Mouse (Mus musculus) intestine, embryonic 14.5 days (tissue): ENCODE measurements at regions not wholly inside any gene's neighbourhood (a gene's known extent, or its start where the extent isn't known, plus 50 kb on each side); places are given as distances from the start of the nearest gene placed in this dataset. TPM values are rescaled to one million over a fixed set of nuclear protein-coding genes. Genes with fewer than 3 reads are reported as not detected.

Experiments used
- ATAC-seq: fragments of 200-750 bp; cut with Nextera tagmentation; replicated peaks from 2 replicates; pipeline ENCODE4 v1.8.0; 2017; ENCODE audit warnings: low read depth, moderate number of reproducible peaks, moderate TSS enrichment, moderate library complexity; ENCODE audit not compliant: low FRiP score, low TSS enrichment
- DNase-seq: peaks from one replicate; pipeline ENCODE4 v3.0.0-alpha.2; 2018; ENCODE audit warnings: low spot score
- H3K27ac ChIP-seq: fragments of 300-500 bp; sonication (generic); 2 replicates; pipeline ENCODE4 v1.5.1; 2014; ENCODE audit warnings: low read depth, mild to moderate bottlenecking, control low read depth
- H3K27me3 ChIP-seq: fragments of 300-500 bp; sonication (generic); replicated peaks from 2 replicates; pipeline ENCODE4 v1.6.1; 2014; ENCODE audit warnings: low read length, control low read depth; ENCODE audit not compliant: control insufficient read depth, insufficient read depth
- H3K36me3 ChIP-seq: fragments of 300-500 bp; sonication (generic); 2 replicates; pipeline ENCODE4 v1.6.1; 2014; ENCODE audit warnings: low read length, control low read depth; ENCODE audit not compliant: control insufficient read depth, insufficient read depth
- H3K4me1 ChIP-seq: fragments of 300-500 bp; sonication (generic); replicated peaks from 2 replicates; pipeline ENCODE4 v1.6.1; 2014; ENCODE audit warnings: low read length, control low read depth, mixed read lengths; ENCODE audit not compliant: control insufficient read depth, insufficient read depth
- H3K4me2 ChIP-seq: fragments of 300-500 bp; sonication (generic); 2 replicates; pipeline ENCODE4 v1.6.1; 2014; ENCODE audit warnings: low read length
- H3K4me3 ChIP-seq: fragments of 300-500 bp; sonication (generic); 2 replicates; pipeline ENCODE4 v1.5.1; 2014; ENCODE audit warnings: low read depth, low read length, control low read depth, mixed read lengths
- H3K9ac ChIP-seq: fragments of 300-500 bp; sonication (generic); 2 replicates; pipeline ENCODE4 v1.6.1; 2014; ENCODE audit warnings: mild to moderate bottlenecking, low read length
- H3K9me3 ChIP-seq: fragments of 300-500 bp; sonication (generic); 2 replicates; pipeline ENCODE4 v1.6.1; 2016; ENCODE audit warnings: low read length, control low read depth; ENCODE audit not compliant: control insufficient read depth
- WGBS: fragments of 180-500 bp; shearing (Covaris S2); extraction: QIAGEN DNeasy Blood & Tissue Kit; methylation state at CpG from one replicate; pipeline ENCODE4 v1.1.7; 2014; 5-methylcytosine and 5-hydroxymethylcytosine counted together
- microRNA-seq: library from miRNA; unstranded; fragments of <30 nt; microRNA quantifications from one replicate; pipeline ENCODE4, GENCODE M21; 2016

DNA sequence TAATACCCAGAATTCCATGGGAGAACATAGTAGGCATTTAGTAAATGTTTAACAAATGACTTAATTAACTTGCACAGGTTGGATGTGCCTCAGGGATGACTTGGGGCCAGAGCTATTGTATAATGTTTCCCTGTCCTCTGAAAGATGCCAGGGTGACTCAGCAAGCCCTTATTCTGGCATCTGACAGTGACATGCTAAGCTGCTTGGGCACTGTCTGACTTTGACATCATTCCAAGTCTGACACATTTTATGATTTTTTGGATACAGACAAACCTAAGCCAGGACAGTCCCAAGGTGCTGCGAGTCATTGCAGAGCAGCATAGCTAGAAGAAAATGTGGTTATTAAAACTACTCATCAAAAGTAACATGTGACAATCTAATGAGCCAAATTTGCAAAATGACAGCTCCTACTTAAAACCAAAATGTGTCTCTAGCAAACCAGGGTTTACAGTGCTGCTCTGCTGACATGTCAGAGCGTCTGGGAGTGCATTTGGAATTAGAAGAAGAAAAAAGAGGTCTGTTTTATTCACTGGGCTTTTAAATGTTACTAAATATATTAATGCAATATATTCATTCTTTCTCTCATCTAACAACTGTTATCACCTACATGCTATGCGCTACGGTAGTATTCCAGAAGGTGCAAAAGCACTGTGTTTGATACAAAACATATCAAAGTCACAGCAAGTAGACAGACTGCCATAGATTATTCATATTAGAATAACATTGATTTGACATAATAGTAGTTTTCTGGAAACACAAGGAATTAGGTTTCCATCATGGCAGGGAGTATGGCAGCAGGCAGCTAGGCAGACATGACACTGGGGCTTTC lies 64.1 kb upstream of the Klf12 start:
- Histone ChIP-seq H3K9ac (no peak overlapping the region), H3K27me3 (no peaks in the 10 kb centered on the region), H3K9me3 (no peaks in the 10 kb centered on the region), H3K4me3 (no peak overlapping the region), H3K36me3 (no peaks in the 10 kb centered on the region), H3K27ac (no peak overlapping the region), H3K4me2 (no peak overlapping the region), H3K4me1 (no peaks in the 10 kb centered on the region)
- ATAC-seq (no peak), DNase-seq (no peak)
- 94% methylated on average over 4 of the region's 4 CpGs for WGBS

DNA sequence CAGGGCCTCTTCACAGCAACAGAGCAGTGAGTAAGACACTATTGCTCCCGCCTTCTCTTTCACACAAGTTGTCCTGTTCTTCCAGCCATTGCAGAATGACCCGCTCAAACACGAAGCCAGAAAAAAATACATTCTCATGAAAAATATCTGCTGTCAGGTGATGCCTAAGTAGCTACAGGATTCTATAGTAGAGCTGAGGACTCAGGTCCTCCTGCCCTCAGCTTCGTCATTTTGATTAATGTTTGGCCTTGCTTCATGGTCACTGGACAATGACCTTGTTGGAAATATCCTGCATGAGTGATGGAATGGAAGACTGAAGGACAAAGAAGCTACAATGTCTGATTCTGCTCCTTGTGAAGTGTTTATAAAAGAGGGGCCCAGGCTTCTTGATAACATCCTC lies 52.4 kb upstream of the Klf12 start:
- Histone ChIP-seq H3K4me2 (no peak overlapping the region), H3K9ac (no peak overlapping the region), H3K4me1 (no peaks in the 10 kb centered on the region), H3K9me3 (no peaks in the 10 kb centered on the region), H3K4me3 (no peak overlapping the region), H3K27ac (no peak overlapping the region), H3K27me3 (no peaks in the 10 kb centered on the region), H3K36me3 (no peaks in the 10 kb centered on the region)
- ATAC-seq: no peak
- 80% methylated on average over 4 of the region's 4 CpGs for WGBS
- DNase-seq: no peak

Small RNAs in the stretch of these regions (microRNA-seq; reads per million reads assigned to microRNA genes)
- not detected for gene Gm22401
